Mouse (Mus musculus) hindbrain, embryonic 15.5 days (tissue): ENCODE results near the gene Pla2g6. TPM values are rescaled to one million over a fixed set of nuclear protein-coding genes. Genes with fewer than 3 reads are reported as not detected.

Experiments used
- ATAC-seq: fragments of 200-750 bp; cut with Nextera tagmentation; 2 replicates; pipeline ENCODE4 v1.8.0; 2017; ENCODE audit warnings: low read depth, moderate number of reproducible peaks, moderate TSS enrichment; ENCODE audit not compliant: low FRiP score
- H3K27ac ChIP-seq: fragments of 300-500 bp; sonication (generic); replicated peaks from 2 replicates; pipeline ENCODE4 v1.5.1; 2015; ENCODE audit warnings: mild to moderate bottlenecking, inconsistent platforms
- H3K27me3 ChIP-seq: fragments of 300-500 bp; sonication (generic); 2 replicates; pipeline ENCODE4 v1.6.1; 2015; ENCODE audit warnings: control low read depth, inconsistent platforms
- H3K36me3 ChIP-seq: fragments of 300-500 bp; sonication (generic); 2 replicates; pipeline ENCODE4 v1.6.1; 2015; ENCODE audit warnings: control low read depth, inconsistent platforms
- H3K4me1 ChIP-seq: fragments of 300-500 bp; sonication (generic); replicated peaks from 2 replicates; pipeline ENCODE4 v1.6.1; 2015; ENCODE audit warnings: control low read depth, inconsistent platforms
- H3K4me2 ChIP-seq: fragments of 300-500 bp; sonication (generic); 2 replicates; pipeline ENCODE4 v1.6.1; 2015; ENCODE audit warnings: moderate library complexity, mild to moderate bottlenecking, inconsistent platforms
- H3K4me3 ChIP-seq: fragments of 300-500 bp; sonication (generic); 2 replicates; pipeline ENCODE4 v1.5.1; 2015; ENCODE audit warnings: mild to moderate bottlenecking, inconsistent platforms
- H3K9ac ChIP-seq: fragments of 300-500 bp; sonication (generic); 2 replicates; pipeline ENCODE4 v1.6.1; 2015; ENCODE audit warnings: inconsistent platforms
- H3K9me3 ChIP-seq: fragments of 300-500 bp; sonication (generic); 2 replicates; pipeline ENCODE4 v1.6.1; 2016; ENCODE audit warnings: control low read depth, inconsistent platforms
- WGBS: fragments of 180-500 bp; shearing (Covaris S2); methylation state at CpG from one replicate; pipeline ENCODE4 v1.1.7; 2015; 5-methylcytosine and 5-hydroxymethylcytosine counted together
- polyA plus RNA-seq: library from polyadenylated mRNA; unstranded; fragments of >200 nt; fragmentation: Nextera tagmentation; extraction: Ambion mirVana; gene quantifications from 2 replicates; pipeline ENCODE4 v1.2.1, GENCODE M21; 2015

The Pla2g6 gene
- polyA plus RNA-seq, 1 experiment from 2014 or later, result 32.5 TPM

DNA sequence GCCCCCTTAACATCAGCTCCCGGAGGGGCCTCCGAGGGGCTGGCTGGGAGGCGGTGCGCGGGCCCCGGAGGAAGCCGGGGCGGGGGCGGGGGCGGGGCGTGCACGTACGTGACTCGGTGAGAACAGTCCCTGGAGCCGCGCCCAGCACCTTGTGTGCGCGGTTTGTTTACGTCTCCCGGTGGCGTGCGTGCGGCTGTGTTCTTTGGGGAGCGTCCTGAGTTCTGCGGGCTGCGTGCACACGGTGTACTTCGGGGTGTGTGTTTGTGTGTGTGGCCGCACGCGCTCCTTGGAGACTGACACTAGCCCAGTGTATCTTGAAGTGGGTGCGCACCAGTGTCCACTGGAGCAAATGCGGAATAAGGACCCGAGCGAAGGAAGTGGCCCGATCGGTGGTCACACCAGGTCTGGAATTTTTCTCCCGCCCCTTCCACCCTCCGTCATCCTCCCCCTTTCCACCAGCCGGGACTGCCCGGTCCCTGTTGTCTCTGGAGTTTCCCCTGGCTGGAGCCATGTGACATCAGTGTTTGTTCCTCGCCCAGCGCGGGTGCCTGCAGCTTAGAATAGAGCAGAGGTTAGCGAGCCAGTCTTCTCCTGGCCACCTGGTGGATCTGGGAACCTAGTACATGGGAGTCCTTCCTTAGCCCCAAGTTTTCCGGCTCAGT lies 19.8 kb upstream of the Pla2g6 start:
- Histone ChIP-seq H3K27me3 (peaks cover 12% of the 10 kb centered on the region; the same call in 1 of the 2 replicates), H3K27ac (peak overlapping the region; percentile 76), H3K4me2 (peak overlapping the region; percentile 95), H3K36me3 (no peaks in the 10 kb centered on the region), H3K4me1 (peaks cover 15% of the 10 kb centered on the region), H3K9ac (peak overlapping the region; percentile 61), H3K4me3 (peak overlapping the region; percentile 73), H3K9me3 (no peaks in the 10 kb centered on the region)
- peak; percentile 63 for ATAC-seq
- WGBS, result 1% methylated on average over 44 of the region's 46 CpGs

DNA sequence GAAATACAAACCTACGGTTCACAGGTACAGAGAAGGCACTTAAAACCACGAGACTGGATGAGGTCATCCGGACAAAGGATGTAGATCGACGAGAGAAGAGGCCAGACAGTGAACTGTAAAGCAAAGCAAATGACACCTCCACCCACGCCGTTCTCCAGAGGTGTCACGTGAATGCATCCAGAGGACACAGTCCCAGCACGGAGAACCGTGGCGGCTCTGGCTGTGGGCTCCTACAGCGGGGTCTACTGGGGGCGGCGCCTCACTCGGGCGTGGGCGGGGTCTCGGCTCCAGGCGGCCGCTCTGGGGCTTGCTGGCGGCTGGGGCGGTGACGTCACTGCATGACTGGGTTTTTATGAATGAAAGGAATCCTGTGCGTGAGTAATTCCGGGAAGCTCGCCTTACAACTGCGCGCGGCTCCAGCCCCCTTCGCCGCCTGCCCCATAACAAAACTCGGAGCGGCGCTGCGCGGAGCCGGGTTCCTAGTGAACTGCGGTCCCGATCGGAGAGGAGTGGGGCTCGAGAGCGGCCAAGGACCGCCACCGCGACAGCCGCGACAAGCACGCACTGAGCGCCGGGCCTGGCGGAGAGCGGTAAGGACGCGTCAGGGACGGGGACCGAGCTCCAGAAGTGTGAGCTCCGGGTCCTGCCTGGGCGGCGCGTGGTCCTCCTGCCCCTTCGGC lies 19.1 kb upstream of the Pla2g6 start:
- peak overlapping the region; percentile 76 for H3K27ac ChIP-seq
- H3K27me3 ChIP-seq, result peaks cover 12% of the 10 kb centered on the region; the same call in 1 of the 2 replicates
- peak; percentile 88 for ATAC-seq
- H3K9me3 ChIP-seq, result no peaks in the 10 kb centered on the region
- peaks cover 15% of the 10 kb centered on the region for H3K4me1 ChIP-seq
- H3K4me3 ChIP-seq, result peak overlapping the region; percentile 73
- under 1% methylated on average over 61 of the region's 61 CpGs for WGBS
- peak overlapping the region; percentile 95 for H3K4me2 ChIP-seq
- no peaks in the 10 kb centered on the region for H3K36me3 ChIP-seq
- peak overlapping the region; percentile 61 for H3K9ac ChIP-seq

DNA sequence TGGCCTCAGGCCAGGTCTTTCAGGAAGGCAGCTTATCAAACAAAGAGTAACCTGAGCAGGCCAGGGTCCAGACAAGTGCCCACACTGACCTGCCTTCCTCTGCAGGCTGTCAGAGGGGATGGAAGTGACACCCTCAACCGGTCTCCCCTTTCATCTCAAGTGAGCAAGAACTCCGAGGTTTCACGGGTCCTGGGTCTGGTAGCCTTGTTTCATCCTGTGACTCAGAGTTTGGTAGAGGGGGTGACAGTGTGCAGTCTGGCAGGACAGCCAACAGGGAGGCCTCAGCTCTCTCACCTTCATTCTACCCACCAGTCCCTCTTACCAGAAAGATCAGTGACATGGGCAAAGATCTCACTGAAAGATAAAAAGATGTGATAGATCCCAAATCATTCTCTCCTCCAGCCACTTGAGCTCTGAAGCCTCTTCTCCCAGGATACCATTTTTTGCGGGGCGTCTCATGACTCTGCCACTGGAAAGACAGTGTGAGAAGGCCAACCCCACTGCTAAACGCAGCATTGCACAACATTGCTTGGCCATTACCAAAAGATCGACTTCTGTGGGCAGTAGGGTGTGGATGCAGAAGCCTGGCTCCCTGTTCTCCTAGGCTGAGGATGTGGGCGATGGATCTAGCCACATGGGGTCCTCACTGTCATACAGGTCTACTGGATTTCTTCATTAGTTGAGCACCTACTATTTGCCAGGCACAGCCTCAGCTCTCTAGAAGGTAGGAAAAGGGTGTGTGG lies 18.0 kb upstream of the Pla2g6 start, which contains the start of gene Maff:
TSS of gene Maff (plus strand) at position 571 of the 743 bp plus-strand sequence.
- H3K9me3 ChIP-seq, result 0 out of 2 replicates have a peak, but pooled peaks cover 2% of the 10 kb centered on the region
- 57% methylated on average over 8 of the region's 8 CpGs for WGBS
- H3K4me1 ChIP-seq, result peaks cover 11% of the 10 kb centered on the region

DNA sequence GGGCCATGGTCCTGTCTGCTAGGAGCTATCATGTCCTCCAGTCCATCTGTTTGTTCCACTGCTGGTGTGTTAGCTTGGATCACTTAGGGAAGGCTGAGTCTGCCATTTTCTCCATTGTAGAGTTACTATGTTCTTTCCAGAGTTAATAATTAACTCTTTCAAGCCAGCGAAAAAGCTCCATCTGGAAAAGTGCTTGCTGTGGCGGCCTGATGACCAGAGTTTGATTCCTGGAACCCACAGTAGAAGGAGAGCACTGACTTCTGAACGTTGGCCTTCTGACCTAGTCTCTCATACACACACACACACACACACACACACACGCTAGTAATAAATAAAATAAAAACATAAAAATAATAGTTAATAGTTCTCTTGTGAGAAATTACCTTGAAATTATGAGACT lies 16.4 kb upstream of the Pla2g6 start:
- H3K9me3 ChIP-seq, result 0 out of 2 replicates have a peak, but pooled peaks cover 2% of the 10 kb centered on the region
- H3K4me2 ChIP-seq, result no peak overlapping the region
- H3K4me3 ChIP-seq, result no peak overlapping the region
- 54% methylated on average over 4 of the region's 4 CpGs for WGBS
- peaks cover 11% of the 10 kb centered on the region for H3K4me1 ChIP-seq
- H3K9ac ChIP-seq, result no peak overlapping the region
- H3K27me3 ChIP-seq, result 0 out of 2 replicates have a peak, but pooled peaks cover 7% of the 10 kb centered on the region
- H3K27ac ChIP-seq, result no peak overlapping the region
- no peaks in the 10 kb centered on the region for H3K36me3 ChIP-seq
- no peak for ATAC-seq

More for the DNA sequence above, 18.0 kb upstream of the Pla2g6 start, which contains the start of gene Maff:
- Histone ChIP-seq H3K36me3 (no peaks in the 10 kb centered on the region), H3K27me3 (peaks cover 12% of the 10 kb centered on the region; the same call in 1 of the 2 replicates), H3K4me3 (peak within 1 kb of the TSS; percentile 73), H3K9ac (peak within 1 kb of the TSS; percentile 61), H3K27ac (peak within 1 kb of the TSS; percentile 76), H3K4me2 (peak within 1 kb of the TSS; percentile 95)
- ATAC-seq, result no peak

DNA sequence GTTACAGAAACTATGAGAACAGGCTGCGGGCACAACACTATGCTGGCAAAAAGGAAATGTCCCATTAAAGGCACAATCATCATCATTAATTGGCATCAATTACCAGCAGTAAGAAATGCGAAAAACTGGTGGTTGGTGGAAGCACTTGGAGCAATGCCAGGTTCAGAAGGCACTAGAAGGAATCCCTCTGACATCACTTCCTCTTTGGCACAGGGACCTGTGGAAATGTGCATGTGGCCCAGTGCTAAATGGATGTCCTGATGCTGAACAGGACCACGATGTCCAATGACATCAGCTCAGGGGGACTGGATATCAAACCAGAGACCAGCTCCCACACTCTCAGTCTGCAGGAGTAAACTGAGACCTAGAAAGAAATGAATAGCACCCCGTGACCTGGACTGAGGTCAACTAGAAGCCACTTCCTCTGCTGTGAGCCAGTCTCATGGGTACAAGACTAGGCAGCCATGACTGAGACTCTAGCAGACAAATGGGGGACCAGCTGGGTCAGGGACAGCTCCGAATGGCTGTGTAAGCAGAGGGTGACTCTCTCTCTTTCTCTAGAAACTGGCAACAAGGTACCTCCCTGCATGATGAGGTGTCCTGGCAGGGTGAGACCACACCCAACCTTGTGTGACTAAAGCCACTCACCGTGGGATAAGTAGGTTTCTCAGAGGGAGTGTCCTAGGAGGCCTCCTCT lies 14.6 kb upstream of the Pla2g6 start:
- H3K9ac ChIP-seq, result no peak overlapping the region
- no peak overlapping the region for H3K4me2 ChIP-seq
- H3K27me3 ChIP-seq, result no peaks in the 10 kb centered on the region
- no peak overlapping the region for H3K27ac ChIP-seq
- H3K4me1 ChIP-seq, result no peaks in the 10 kb centered on the region
- ATAC-seq, result no peak
- no peaks in the 10 kb centered on the region for H3K36me3 ChIP-seq
- no peak overlapping the region for H3K4me3 ChIP-seq
- 0 out of 2 replicates have a peak, but pooled peaks cover 2% of the 10 kb centered on the region for H3K9me3 ChIP-seq
- 82% methylated on average over 6 of the region's 6 CpGs for WGBS

DNA sequence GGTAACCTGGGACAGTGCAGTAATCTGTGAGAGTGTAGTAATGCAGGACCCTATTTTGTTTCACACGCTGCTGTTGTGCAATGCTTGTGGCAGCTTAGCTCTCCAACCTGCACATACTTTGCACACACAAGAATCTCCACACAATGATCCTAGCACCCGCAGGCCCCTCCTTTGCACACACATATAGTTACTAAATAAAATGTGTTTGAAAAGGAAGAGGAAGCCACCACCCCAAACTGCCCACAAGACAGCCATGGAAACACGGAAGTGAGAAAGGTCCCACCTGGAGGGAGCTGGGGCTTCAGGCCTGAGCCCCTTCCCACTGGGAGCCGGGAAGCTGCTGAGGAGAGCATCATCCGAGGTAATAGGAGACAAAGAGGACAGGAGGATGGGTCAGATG lies 10.8 kb upstream of the Pla2g6 start:
- WGBS, result 76% methylated on average over 5 of the region's 5 CpGs
- no peak for ATAC-seq
- no peaks in the 10 kb centered on the region for H3K27me3 ChIP-seq
- no peak overlapping the region for H3K4me2 ChIP-seq
- no peaks in the 10 kb centered on the region for H3K4me1 ChIP-seq
- H3K9me3 ChIP-seq, result 0 out of 2 replicates have a peak, but pooled peaks cover 2% of the 10 kb centered on the region
- H3K4me3 ChIP-seq, result no peak overlapping the region
- H3K36me3 ChIP-seq, result no peaks in the 10 kb centered on the region
- H3K9ac ChIP-seq, result no peak overlapping the region
- no peak overlapping the region for H3K27ac ChIP-seq

DNA sequence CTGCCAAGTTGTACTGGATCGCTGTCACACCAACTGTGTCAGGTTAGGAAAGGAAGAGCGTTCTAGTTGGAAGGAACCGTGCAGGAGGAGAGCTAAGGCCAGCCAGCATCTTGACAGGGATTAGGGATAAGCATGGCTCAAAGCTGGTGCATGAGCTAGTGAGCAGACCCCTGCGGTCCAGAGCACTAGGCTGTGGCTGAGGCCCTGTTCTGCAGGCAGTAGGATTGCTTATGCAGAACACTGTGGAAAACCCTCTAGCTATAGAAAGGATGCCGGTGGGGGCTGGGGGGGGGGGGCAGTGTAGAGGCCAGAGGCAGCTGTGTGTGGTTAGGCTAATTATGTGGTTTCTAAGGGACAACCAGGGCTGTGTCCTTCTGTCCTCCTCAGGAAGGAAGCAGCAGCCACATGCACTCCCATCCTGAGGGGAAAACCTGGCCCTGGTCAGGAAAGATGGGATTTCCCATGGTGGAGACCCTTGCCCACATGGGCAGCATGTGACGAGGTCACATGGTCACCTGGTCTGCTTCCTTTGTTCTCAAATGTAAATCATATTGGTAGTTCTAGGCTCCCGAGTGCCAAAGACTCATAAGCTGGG lies 7.0 kb upstream of the Pla2g6 start:
- Histone ChIP-seq H3K4me2 (no peak overlapping the region), H3K9me3 (no peaks in the 10 kb centered on the region), H3K27ac (no peak overlapping the region), H3K36me3 (no peaks in the 10 kb centered on the region), H3K9ac (no peak overlapping the region), H3K27me3 (no peaks in the 10 kb centered on the region), H3K4me1 (no peaks in the 10 kb centered on the region), H3K4me3 (no peak overlapping the region)
- no peak for ATAC-seq
- WGBS, result 56% methylated on average over 7 of the region's 7 CpGs

DNA sequence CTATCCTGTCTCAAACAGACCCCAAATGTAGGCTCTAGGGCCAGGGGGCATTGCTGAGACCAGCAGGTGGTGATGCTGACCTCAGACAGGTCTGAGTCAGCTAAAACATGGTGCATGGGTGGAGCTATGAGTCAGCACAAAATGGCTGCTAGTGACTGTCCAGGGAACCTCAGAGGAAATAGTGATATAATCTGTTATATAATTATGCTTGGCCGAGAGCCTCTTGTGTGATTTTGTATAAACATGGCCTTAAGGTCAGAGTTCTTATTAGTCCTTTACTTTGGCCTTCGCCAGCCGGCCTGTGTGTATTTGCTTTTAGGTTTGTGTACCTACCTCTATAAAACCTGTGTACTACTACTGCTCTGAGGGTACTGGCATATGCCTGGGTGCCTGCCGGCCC lies 5.2 kb upstream of the Pla2g6 start:
- no peak overlapping the region for H3K9ac ChIP-seq
- no peak for ATAC-seq
- no peaks in the 10 kb centered on the region for H3K9me3 ChIP-seq
- 77% methylated on average over 4 of the region's 4 CpGs for WGBS
- H3K4me1 ChIP-seq, result no peaks in the 10 kb centered on the region
- no peaks in the 10 kb centered on the region for H3K27me3 ChIP-seq
- H3K36me3 ChIP-seq, result no peaks in the 10 kb centered on the region
- no peak overlapping the region for H3K4me2 ChIP-seq
- H3K27ac ChIP-seq, result no peak overlapping the region
- H3K4me3 ChIP-seq, result no peak overlapping the region

DNA sequence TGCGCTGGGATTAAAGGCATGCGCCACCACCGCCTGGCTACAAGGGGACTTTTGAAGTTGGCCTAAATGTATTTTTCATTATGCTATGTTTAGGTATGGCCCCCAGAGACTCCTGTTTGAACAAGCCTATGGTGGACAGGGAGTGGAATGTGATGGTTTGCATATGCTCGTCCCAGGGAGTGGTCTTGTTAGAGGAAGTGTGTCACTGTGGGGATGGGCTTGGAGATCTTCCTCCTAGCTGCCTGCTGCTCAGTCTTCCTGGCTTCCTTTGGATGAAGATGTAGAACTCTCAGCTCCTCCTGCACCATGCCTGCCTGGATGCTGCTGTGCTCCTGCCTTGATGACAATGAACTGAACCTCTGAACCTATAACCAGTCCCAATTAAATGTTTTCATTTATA lies 2.3 kb upstream of the Pla2g6 start:
- Histone ChIP-seq H3K9ac (no peak overlapping the region), H3K4me1 (peaks cover 20% of the 10 kb centered on the region), H3K9me3 (no peaks in the 10 kb centered on the region), H3K36me3 (no peaks in the 10 kb centered on the region), H3K27me3 (no peaks in the 10 kb centered on the region), H3K4me3 (no peak overlapping the region), H3K27ac (no peak overlapping the region), H3K4me2 (no peak overlapping the region)
- WGBS, result 83% methylated on average over 4 of the region's 4 CpGs
- no peak for ATAC-seq

DNA sequence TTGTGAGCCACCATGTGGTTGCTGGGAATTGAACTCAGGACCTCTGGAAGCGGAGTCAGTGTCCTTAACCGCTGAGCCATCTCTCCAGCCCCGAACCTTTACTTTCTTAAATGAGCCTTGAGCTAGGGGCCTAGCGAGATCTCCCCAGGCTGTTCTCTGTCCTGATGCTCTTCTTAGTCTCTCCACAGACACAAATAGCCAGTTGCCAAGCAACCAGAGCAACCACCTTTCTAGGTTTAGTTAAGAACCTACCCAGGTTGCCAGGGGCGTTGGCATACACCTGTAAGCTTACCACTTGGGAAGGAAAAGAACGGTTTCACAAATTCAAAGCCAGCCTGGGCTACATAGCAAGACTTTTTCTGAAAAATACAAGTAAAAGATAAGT lies 1.8 kb upstream of the Pla2g6 start:
- no peaks in the 10 kb centered on the region for H3K36me3 ChIP-seq
- no peak overlapping the region for H3K9ac ChIP-seq
- H3K4me1 ChIP-seq, result peaks cover 25% of the 10 kb centered on the region
- no peaks in the 10 kb centered on the region for H3K9me3 ChIP-seq
- H3K4me2 ChIP-seq, result no peak overlapping the region
- H3K27ac ChIP-seq, result no peak overlapping the region
- ATAC-seq, result no peak
- WGBS, result 89% methylated on average over 6 of the region's 6 CpGs
- H3K27me3 ChIP-seq, result no peaks in the 10 kb centered on the region
- H3K4me3 ChIP-seq, result no peak overlapping the region

DNA sequence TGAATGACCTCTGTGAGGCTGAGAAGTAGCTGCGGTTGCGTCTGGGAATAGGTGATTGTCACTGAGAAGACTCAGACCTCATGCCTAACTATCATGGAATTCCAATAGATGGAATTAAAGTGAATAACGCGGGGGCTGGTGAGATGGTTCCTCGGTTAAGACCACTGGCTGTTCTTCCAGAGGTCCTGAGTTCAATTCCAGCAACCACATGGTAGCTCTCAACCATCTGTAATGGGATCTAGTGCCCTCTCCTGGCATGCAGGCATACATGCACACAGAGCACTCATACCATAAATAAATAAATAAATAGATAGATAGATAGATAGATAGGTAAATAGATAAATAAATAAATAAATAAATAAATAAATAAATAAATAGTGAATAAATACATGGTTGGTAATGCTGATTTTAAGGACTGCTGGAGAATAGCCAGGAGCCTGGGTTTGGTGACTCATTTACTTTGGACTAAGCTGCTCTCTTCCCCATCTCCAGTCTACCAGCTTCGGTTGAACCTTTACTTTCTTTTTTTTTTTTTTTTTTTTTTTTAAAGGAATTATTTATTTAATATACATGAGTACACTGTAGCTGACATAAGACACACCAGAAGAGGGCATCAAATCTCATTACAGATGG lies 1.3 kb upstream of the Pla2g6 start:
- Histone ChIP-seq H3K4me3 (no peak overlapping the region), H3K36me3 (no peaks in the 10 kb centered on the region), H3K27ac (no peak overlapping the region), H3K27me3 (no peaks in the 10 kb centered on the region), H3K4me2 (no peak overlapping the region), H3K9me3 (no peaks in the 10 kb centered on the region), H3K4me1 (peaks cover 25% of the 10 kb centered on the region), H3K9ac (no peak overlapping the region)
- ATAC-seq, result no peak
- WGBS, result 95% methylated on average over 6 of the region's 6 CpGs
